Mouse (Mus musculus): ENCODE data around the gene Zfp113.
A peak's percentile ranks its signal among the peaks of the same experiment; 100 is the strongest.
"Not testable (repeated sequence)": the region's sequence is repeated elsewhere in the genome, so short reads cannot be mapped to it uniquely, and the experiment has no call there.

Gene Zfp113

DNA sequence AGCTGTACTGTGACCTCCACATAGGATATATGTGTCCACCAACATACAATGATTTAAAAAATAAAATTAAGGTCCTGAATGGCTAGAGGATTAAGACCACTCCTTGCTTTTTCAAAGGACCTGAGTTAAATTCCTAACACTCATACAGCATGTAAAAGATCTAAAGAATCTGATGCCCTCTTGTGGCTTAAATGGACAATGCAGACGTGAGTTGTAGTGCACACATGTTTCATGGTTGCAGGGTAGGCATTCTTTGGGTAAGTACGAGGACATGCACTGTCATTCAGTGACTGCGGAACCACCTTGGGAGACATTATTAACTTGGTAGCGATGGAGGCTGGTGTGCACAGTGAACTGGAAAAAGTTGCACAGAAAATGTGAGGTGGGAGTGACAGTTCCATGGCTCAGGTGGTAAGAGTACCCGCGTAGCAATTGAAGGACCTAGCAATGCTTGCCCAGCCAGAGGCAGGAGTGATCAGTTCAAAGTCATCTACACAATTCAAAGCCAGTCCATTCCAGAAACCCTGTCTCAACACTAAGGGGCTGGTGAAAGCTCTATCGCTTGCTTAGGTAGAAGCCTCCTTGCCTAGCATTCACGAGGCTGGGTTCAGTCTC, 17.5 kb downstream of the Zfp113 start:
- DNase-seq (ENCODE audit: low read depth, low spot score): peak; percentile 82

DNA sequence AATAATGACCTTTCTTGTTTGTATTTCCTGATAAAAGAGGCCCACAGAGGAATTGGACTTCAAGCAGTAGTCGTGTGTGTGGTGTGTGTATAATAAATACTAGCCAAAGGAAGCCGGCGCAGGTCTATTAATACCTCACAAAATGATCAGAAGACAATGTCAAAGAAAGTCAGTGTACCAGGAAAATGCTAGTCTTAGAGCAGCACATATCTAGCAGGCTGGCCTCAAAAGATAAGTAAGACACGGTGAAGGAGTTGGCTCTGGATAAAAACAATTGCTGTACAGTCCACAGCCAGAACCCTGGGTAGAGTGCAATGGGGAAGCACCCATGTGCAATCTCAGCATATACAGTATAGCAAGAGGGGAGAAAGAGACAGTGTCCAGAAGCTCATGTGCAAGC, 18.3 kb downstream of the Zfp113 start:
- no peak for DNase-seq (ENCODE audit: low read depth, low spot score)

DNA sequence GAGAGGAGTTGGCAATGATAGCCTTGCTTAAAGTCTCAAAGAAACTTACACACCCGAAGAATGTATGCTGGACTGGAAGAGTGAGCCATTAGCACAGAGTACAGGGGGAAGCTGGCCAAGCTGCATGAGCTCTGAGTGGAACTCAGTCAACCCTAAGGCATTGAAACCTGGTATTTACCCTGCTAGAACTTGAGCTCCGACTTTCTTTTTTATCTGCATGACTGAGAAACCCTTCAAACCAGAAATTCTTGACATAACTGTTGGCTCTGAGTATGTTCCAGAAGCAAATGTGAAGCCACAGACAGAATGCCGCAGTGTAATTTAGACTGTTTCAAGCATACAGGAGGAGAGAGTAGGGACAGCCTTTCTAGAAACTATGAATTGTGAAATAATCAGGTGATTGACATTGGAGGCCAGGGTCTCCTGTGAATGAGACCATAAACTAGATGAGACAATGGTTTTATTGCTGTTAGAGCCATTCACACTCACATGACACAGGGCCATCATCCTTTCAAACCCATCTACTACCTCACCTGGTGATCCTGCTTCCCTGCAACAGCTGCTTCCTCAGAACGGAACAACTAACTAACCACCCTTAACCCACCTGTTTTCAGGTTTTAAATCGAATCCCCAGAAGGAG, 23.0 kb downstream of the Zfp113 start:
- no peak for DNase-seq (ENCODE audit: low read depth, low spot score)

DNA sequence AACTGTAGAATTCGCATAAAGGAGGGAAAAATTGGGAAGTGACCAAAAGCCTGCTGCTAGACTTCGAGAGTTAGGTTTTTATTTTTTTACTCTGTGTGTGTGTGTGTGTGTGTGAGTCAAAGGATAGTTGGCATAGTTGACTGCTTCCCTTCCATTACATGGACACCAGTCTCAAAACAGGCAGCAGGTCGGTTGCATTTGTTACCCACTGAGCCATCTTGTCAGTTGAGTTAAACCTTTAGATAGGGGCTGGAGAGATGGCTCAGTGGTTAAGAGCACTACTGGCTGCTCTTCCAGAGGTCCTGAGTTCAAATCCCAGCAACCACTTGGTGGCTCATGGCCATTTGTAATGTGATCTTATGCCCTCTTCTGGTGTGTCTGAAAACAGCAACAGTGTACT, 37.5 kb downstream of the Zfp113 start:
- no peak for DNase-seq (ENCODE audit: low read depth, low spot score)

DNA sequence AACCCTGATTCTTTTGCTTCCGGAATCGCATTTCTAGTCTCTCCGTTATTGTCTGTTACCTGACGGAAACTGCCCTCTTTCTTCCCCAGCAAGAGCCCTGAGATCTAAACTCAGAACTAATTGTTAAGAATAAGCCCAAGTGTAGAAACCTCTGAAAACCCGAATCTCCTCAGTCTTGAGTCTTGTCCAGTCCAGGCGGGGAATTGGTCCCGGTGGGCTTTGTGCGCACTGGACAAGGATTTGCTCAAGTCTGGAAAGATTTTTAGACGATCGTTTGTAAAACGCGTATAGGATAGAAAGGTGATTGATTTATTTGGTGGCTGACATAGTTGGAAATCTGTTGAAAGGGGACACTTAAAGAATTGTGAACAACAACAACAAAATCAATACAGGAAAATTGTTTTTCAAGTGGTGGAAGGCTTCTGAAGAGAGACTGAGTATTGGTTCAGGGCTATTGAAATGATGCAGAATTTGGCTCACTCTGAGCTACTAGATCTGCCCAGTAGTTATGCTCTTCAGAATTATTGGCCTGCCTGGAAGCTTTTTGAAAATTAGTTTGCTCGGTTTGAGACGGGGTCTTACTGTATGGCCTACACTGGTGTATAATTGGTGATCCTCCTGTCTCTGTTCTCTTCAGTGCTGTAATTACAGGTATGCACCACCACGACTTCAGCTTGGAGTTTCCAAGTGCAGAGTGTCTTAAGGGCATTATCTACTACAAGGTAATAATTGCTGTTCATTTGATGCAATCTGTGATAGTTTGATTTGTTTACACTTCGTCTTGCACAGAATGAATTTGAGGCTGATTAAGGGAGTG, 38.1 kb downstream of the Zfp113 start:
- peak; percentile 56 for DNase-seq (ENCODE audit: low read depth, low spot score)

DNA sequence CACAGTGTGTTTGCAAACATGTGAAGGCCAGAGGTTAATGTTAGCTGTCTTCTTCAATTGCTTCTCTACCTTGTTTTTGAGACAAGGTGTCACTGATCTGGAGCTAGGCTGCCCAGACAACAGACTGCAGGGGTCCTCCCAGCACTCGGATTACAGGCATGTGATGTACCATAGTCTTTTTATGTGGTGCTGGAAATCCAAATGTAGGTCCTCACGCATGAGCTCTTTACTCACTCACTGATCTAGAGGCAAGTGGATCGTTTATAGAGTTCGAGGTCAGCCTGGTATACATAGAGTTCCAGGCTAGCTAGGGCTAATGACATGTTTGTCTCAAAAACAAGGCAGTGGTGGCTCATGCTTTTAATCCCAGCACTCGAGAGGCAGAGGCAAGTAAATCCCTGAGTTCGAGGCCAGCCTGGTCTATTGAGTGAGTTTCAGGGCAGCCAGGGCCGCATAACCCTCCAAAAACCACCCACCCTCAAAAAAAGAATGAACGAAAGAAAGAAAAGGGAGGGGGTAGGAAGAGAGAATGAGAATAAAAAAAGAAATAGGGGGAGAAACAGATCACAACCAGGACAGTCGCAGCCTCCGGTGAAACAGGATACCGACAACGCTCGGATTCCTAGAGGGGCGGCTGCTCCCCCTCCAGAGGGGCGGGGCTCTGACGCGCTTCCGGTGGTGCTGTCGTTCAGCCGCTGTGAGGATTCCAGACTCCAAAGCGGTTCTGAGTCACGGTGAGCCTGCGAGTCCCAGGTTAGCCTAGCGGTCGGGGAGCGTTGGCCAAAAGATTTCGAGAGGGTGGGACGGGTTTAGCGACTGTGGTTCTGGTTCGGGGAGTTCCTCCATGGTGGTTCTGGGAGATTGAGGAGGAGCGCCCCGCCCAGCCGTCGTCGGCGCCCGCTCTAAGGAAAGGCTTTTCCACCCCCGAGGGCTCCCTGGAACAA, 39.0 kb downstream of the Zfp113 start, which contains the start of gene Zscan21:
Gene Zscan21 (plus strand): TSS at position 649 of the 944 bp plus-strand sequence.
- peak; percentile 95 for DNase-seq (ENCODE audit: low read depth, low spot score)

DNA sequence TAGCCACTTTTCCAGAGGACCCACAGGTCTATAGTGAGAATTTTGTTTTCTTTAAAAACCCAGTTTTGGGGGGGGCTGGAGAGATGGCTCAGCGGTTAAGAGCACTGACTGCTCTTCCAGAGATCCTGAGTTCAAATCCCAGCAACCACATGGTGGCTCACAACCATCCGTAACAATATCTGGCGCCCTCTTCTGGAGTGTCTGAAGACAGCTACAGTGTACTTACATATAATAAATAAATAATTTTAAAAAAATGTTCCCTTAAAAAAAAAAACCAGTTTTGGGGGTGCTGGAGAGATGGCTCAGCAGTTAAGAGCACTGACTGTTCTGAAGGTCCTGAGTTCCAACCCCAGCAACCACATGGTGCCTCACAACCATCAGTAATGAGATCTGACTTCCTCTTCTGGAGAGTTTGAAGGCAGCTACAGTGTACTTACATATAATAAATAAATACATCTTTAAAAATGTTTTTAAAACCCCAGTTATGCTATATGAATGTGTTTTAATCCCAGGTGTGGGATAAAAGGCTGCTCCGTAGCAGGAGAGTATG, 45.6 kb downstream of the Zfp113 start:
- not testable (repeated sequence) for DNase-seq (ENCODE audit: low read depth, low spot score)

DNA sequence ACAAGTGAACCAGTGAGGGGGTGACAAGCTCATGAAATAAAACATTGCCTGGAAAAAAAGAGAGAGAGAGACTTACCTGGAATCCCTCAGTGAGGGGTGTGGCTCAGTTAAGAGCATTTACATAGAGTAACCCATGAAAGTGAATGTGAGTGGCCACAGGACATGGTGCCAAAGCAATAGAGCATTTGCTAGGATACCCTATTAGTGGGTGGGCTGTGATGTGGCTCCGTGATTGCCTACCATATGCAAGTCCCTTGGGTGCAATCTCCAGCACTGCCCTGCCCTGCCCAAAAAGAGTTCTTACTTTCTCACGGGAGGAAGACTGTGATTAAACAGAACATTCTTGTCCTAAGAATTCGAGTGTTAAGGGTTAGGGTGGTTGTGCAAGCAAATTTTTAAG, 48.4 kb downstream of the Zfp113 start:
- DNase-seq (ENCODE audit: low read depth, low spot score): no peak

DNA sequence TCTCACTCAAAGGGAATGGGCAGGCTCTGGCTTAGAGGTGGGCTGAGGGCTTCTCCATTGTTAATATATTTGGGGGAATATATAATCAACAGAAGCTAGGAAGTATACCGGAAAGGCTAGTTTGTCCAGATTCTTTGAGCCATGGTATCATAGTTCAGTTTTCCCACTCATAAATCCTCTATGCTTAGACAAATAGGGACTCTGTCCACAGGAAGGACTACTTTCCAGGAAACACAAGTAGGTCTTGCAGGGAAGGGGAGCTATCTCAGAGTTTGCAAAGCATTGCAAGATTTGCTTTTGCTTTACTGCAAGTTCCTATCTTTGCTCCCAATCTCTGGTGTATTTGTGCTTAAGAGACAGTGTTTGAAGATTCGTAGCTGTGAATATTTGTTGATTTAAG, 50.6 kb downstream of the Zfp113 start:
- no peak for DNase-seq (ENCODE audit: low read depth, low spot score)

DNA sequence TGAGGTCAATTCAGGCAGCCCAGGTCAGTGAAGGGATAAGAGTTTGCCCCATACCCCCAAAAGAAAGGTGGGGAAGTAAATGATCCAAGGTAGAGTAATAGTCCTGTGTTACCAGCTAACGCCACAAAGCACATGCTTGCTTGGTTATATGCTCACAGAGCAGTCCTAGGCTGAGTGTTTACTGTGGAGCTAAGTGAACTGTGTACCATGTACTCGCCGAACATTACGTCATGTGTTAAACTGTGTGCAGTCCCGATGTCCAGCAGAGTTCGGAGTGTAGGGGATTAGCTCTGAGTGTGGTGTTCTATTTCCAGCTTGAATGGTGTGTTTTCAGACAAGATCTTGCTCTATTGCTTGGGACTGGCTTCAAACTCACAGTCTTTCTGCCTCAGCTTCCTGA, 61.1 kb downstream of the Zfp113 start:
- DNase-seq (ENCODE audit: low read depth, low spot score): no peak

DNA sequence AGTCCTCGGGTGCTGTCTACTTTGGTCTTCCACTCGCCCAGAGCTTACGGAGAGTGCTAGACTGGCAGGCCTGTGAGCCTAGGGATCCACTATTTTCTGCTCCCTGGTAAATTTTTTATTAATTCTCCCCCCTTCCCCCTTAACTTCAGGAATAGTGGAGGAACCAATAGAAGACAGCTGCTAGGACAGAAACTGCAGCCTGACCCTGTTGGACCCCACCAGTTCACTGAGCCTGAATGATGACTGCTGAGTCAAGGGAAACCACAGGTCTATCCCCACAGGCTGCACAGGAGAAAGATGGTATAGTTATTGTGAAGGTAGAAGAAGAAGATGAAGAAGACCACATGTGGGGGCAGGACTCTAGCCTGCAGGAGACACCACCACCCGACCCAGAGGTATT, 62.8 kb downstream of the Zfp113 start:
- no peak for DNase-seq (ENCODE audit: low read depth, low spot score)

DNA sequence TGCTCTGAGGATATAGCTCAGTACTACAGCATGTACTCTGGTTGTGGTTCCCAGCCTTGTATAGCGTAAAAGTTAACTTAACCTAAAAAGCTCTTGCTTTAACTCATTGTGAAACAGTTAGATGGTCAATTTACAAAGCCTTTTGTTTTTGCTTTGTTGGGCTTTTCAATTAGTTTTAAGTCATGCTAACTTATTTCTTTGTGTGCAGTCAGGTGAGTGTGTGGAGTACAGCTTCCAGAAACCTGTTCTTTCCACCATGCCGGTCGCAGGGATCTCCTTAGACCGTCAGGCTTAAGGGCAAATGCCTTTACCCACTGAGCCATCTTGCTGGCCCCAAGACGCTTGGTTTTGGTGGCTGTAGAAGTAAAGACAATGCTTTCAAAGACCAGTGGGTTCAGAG, 64.8 kb downstream of the Zfp113 start:
- peak; percentile 47 for DNase-seq (ENCODE audit: low read depth, low spot score)

DNA sequence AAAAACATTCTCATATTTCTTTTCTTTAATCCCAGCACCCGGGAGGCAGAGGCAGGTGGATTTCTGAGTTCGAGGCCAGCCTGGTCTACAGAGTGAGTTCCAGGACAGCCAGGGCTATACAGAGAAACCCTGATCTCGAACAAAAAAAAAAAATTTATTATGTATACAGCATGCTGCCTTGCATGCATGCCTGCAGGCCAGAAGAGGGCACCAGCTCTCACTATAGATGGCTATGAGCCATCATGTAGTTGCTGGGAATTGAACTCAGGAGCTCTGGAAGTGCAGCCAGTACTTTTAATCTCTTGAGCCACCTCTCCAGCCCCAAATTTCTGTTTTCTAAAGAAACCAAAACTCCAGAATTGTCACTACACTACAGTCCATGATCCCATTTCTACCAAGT, 65.3 kb downstream of the Zfp113 start:
- DNase-seq (ENCODE audit: low read depth, low spot score): peak; percentile 69
